Comparison of ENCODE assay signal across 15 mouse cellular contexts in the genomic region with DNA sequence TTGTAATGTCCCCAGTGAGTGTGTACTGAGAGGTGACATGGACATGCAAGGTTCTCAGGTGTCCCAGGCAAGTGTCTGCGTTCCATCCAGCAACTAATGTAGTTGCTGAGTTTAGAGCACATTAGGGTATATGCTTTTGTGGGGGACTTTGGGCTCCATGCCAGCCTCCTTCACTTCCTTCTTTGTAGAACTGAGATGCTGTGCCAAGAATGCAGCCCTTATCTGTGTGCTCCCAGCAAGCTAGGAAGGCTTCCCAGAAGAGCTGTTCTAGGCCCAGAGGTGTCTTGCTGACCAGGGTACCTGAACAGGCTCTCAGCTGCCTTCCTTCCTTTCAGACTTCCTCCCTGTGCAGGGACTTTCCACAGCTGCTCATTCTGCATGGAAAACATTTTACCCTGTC. TPM values are rescaled to one million over a fixed set of nuclear protein-coding genes. Genes with fewer than 3 reads are reported as not detected.
DNase-seq lines count a peak whose midpoint lies in the region; ATAC-seq and TF ChIP-seq lines count a peak whose summit lies in the region.
"Had no signal": no experiment of that assay in that cellular context is flagged by ENCODE, and none has a peak within 500 bp of the region (broad histone marks: within the 10 kb centered on the region; RNA-seq: fewer than 3 reads in every experiment).

No protein-coding gene starts in this region.

- WGBS in stomach, postnatal 0 days, result 38% methylated on average over 1 of the region's 1 CpGs

- TF ChIP-seq EP300 in stomach, postnatal 0 days (optimal IDR thresholded peaks at IDR 0.05), result no peak

- H3K4me2 ChIP-seq in stomach, postnatal 0 days (replicated peaks; ENCODE audit: low read depth), result no peak overlapping the region
- H3K4me2 ChIP-seq: forebrain, embryonic 12.5 days; hindbrain, embryonic 13.5 days; limb, embryonic 15.5 days; midbrain, embryonic 11.5 days had no signal

- no peak overlapping the region for H3K4me3 ChIP-seq in stomach, postnatal 0 days (ENCODE audit: low read depth, low read length)
- H3K4me3 ChIP-seq: embryonic facial prominence, embryonic 10.5 days; forebrain, embryonic 12.5 days; hindbrain, embryonic 13.5 days; limb, embryonic 15.5 days had no signal

- H3K27ac ChIP-seq in stomach, postnatal 0 days (replicated peaks), result peak overlapping the region; percentile 67
- H3K27ac ChIP-seq: embryonic facial prominence, embryonic 10.5 days; forebrain, embryonic 12.5 days; hindbrain, embryonic 13.5 days; limb, embryonic 15.5 days had no signal

- no peaks in the 10 kb centered on the region for H3K27me3 ChIP-seq in stomach, postnatal 0 days (ENCODE audit: control insufficient read depth, insufficient read depth, low read length)
- H3K27me3 ChIP-seq: forebrain, embryonic 12.5 days; hindbrain, embryonic 13.5 days; limb, embryonic 15.5 days had no signal

- peak; percentile 93 for DNase-seq in heart, adult 11 months
- DNase-seq in heart, adult 8-10 months (ENCODE audit: low spot score), result no peak
- DNase-seq in right cerebral cortex, adult 2 months (ENCODE audit: low spot score in 2 of 2), result peak; percentile 46 to 51
- DNase-seq in right cerebral cortex, postnatal 36 days (ENCODE audit: low spot score in 2 of 2), result no peak
- peak; percentile 33 for DNase-seq in lung, postnatal 10 days
- DNase-seq in stomach, postnatal 0 days (ENCODE audit: low spot score), result peak; percentile 46
- no peak for DNase-seq in spleen, postnatal 36 days (ENCODE audit: low spot score in 2 of 2)
- no peak for DNase-seq in adrenal gland, adult 2 months
- DNase-seq: cerebellum, adult 9-10 months had no signal

- ATAC-seq in stomach, postnatal 0 days (ENCODE audit: low FRiP score, low TSS enrichment), result no peak
- ATAC-seq: activated CD4-positive, CD25-positive, alpha-beta regulatory T cell, adult 4 months had no signal

- no peaks in the 10 kb centered on the region for H3K9me3 ChIP-seq in stomach, postnatal 0 days (ENCODE audit: control insufficient read depth, low read length)
- H3K9me3 ChIP-seq: embryonic facial prominence, embryonic 10.5 days; forebrain, embryonic 12.5 days; hindbrain, embryonic 13.5 days; limb, embryonic 15.5 days had no signal

- TF ChIP-seq CTCF in stomach, postnatal 0 days (IDR thresholded peaks at IDR 0.05; ENCODE audit: low read depth), result no peak

- H3K9ac ChIP-seq in stomach, postnatal 0 days (ENCODE audit: low read length), result no peak overlapping the region
- H3K9ac ChIP-seq: forebrain, embryonic 12.5 days; hindbrain, embryonic 13.5 days; limb, embryonic 15.5 days had no signal

- H3K4me1 ChIP-seq in stomach, postnatal 0 days (replicated peaks; ENCODE audit: control insufficient read depth, insufficient read depth), result peaks cover 15% of the 10 kb centered on the region
- H3K4me1 ChIP-seq: forebrain, embryonic 12.5 days had no signal

- no peaks in the 10 kb centered on the region for H3K36me3 ChIP-seq in stomach, postnatal 0 days (ENCODE audit: control insufficient read depth, insufficient read depth, low read length)
- H3K36me3 ChIP-seq: embryonic facial prominence, embryonic 10.5 days; forebrain, embryonic 12.5 days; limb, embryonic 15.5 days had no signal

RNA-seq across cellular contexts. Expression of gene Arntl, which starts 33.2 kb away (rescaled TPM):
- 1 to 10 TPM; 2.6 to 8.9 (median 3.5) TPM for total RNA-seq in heart, adult 8-10 months (2022)
- polyA plus RNA-seq in stomach, postnatal 0 days (2015; fragmentation: Nextera tagmentation; extraction: Ambion mirVana), result 6.6 and 7.3 TPM in 2 replicates
- 10 to 100 TPM; 10.3 to 58.8 TPM for total RNA-seq in adrenal gland, adult 2 months (2021)
- 3.4 and 5.4 TPM in 2 replicates for polyA plus RNA-seq in adrenal gland, adult 2 months (2012; rRNA removed)

Comparison
In these comparisons a context has a peak if more than half of its experiments do, and no peak if none do; other contexts are left out.
1. DNase-seq: peak in heart, adult 11 months (single experiment), right cerebral cortex, adult 2 months (2 of 2), lung, postnatal 10 days (single experiment) and stomach, postnatal 0 days (single experiment); none in heart, adult 8-10 months (single experiment), right cerebral cortex, postnatal 36 days (0 of 2), spleen, postnatal 36 days (0 of 2) and adrenal gland, adult 2 months (single experiment).